Mouse (Mus musculus) liver, embryonic 16.5 days (tissue): ENCODE data around the gene Gm20696. TPM values are rescaled to one million over a fixed set of nuclear protein-coding genes. Genes with fewer than 3 reads are reported as not detected.

ENCODE experiments used
- ATAC-seq: fragments of 200-750 bp; cut with Nextera tagmentation; 2 replicates; pipeline ENCODE4 v1.8.0; 2017; ENCODE audit warnings: low read depth, mild to moderate bottlenecking, moderate number of reproducible peaks, moderate library complexity
- H3K27ac ChIP-seq: fragments of 300-500 bp; sonication (generic); 2 replicates; pipeline ENCODE4 v1.5.1; 2014; ENCODE audit warnings: mild to moderate bottlenecking, low read length
- H3K27me3 ChIP-seq: fragments of 300-500 bp; sonication (generic); 2 replicates; pipeline ENCODE4 v1.6.1; 2014; ENCODE audit warnings: low read depth, low read length, mixed read lengths; ENCODE audit not compliant: control insufficient read depth, insufficient read depth
- H3K36me3 ChIP-seq: fragments of 300-500 bp; sonication (generic); 2 replicates; pipeline ENCODE4 v1.6.1; 2014; ENCODE audit warnings: mild to moderate bottlenecking; ENCODE audit not compliant: control insufficient read depth, insufficient read depth
- H3K4me1 ChIP-seq: fragments of 300-500 bp; sonication (generic); 2 replicates; pipeline ENCODE4 v1.6.1; 2014; ENCODE audit warnings: low read depth, low read length, mixed read lengths; ENCODE audit not compliant: control insufficient read depth
- H3K4me2 ChIP-seq: fragments of 300-500 bp; sonication (generic); 2 replicates; pipeline ENCODE4 v1.6.1; 2014; ENCODE audit warnings: low read depth, low read length, mixed read lengths
- H3K4me3 ChIP-seq: fragments of 300-500 bp; sonication (generic); 2 replicates; pipeline ENCODE4 v1.5.1; 2014; ENCODE audit warnings: low read depth, mild to moderate bottlenecking, low read length
- H3K9ac ChIP-seq: fragments of 300-500 bp; sonication (generic); 2 replicates; pipeline ENCODE4 v1.6.1; 2014; ENCODE audit warnings: low read depth, low read length
- H3K9me3 ChIP-seq: fragments of 300-500 bp; sonication (generic); replicated peaks from 2 replicates; pipeline ENCODE4 v1.6.1; 2016; ENCODE audit warnings: low read length; ENCODE audit not compliant: control insufficient read depth
- WGBS: fragments of 180-500 bp; shearing (Covaris S2); extraction: QIAGEN DNeasy Blood & Tissue Kit; methylation state at CpG from one replicate; pipeline ENCODE4 v1.1.7; 2014; ENCODE audit not compliant: insufficient replicate concordance; 5-methylcytosine and 5-hydroxymethylcytosine counted together
- polyA plus RNA-seq: library from polyadenylated mRNA; unstranded; fragments of >200 nt; fragmentation: Nextera tagmentation; extraction: Ambion mirVana; gene quantifications from 2 replicates; pipeline ENCODE4 v1.2.1, GENCODE M21; 2015

Gm20696 gene
- polyA plus RNA-seq, 1 experiment from 2014 or later = 0.35 TPM

DNA sequence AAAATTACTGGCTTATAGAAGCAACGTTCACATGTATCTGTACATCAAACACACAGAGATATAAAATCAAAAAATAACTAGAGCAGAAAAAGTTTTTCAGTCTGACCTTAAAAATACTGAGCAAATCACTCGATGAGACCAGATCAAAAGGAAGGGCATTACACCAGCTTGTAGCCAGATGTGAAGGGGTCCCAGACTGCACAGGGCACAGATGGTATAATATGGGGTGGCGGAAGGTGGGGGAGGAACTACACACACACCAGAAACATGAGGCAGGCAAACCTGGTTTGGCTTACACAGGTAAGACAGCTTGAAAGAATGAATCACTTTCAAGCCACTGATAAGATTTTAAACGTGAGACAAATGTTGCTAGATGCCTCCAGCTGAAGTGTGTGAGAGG lies 45.4 kb downstream of the Gm20696 start:
- no peak overlapping the region for H3K4me2 ChIP-seq
- no peak overlapping the region for H3K27ac ChIP-seq
- no peaks in the 10 kb centered on the region for H3K4me1 ChIP-seq
- no peak overlapping the region for H3K9ac ChIP-seq
- ATAC-seq = no peak
- no peaks in the 10 kb centered on the region for H3K36me3 ChIP-seq
- no peaks in the 10 kb centered on the region for H3K27me3 ChIP-seq
- H3K4me3 ChIP-seq = no peak overlapping the region
- 60% methylated on average over 4 of the region's 4 CpGs for WGBS
- H3K9me3 ChIP-seq = no peaks in the 10 kb centered on the region

DNA sequence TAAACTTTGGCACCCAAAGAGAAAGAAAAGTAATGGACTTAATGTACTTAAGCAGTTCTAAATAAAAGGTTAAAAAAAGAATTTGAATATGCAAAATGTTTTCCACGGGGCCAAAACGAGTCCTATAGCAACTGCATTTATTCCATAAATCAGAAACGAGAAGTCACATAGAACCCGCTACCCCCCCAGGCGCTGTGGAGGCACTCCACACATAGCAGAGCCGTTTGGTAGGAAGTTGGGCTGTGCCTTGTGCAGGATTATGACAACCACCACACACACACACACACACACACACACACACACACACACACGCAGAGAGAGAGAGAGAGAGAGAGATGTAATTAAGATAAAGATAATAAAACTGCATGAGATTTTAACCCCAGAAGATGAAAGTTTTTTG lies 46.1 kb downstream of the Gm20696 start:
- Histone ChIP-seq H3K9ac (no peak overlapping the region), H3K9me3 (no peaks in the 10 kb centered on the region), H3K27ac (no peak overlapping the region), H3K4me3 (no peak overlapping the region), H3K36me3 (no peaks in the 10 kb centered on the region), H3K4me2 (no peak overlapping the region), H3K27me3 (no peaks in the 10 kb centered on the region), H3K4me1 (no peaks in the 10 kb centered on the region)
- no peak for ATAC-seq
- WGBS = 40% methylated on average over 7 of the region's 7 CpGs

DNA sequence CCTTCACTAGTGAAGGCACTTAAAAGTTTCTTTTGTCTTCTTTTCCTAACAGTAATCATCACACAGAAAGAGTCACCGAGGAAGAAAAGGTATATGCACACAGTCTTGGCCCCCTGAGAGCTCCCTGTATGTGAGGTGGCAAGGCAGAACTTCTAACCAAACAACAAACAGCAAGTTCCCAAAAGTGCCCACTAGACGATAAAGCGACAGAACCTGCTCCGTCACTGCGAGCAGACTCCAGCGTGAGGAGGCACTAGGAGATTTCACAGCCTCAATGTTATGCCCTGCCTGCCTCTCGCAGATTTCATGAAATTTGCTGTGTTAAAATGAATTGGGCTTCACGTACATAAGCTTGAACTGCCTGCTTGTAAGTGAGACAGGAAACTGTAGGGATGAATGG lies 46.6 kb downstream of the Gm20696 start:
- Histone ChIP-seq H3K36me3 (no peaks in the 10 kb centered on the region), H3K4me2 (no peak overlapping the region), H3K9ac (no peak overlapping the region), H3K4me1 (no peaks in the 10 kb centered on the region), H3K27ac (no peak overlapping the region), H3K4me3 (no peak overlapping the region), H3K27me3 (no peaks in the 10 kb centered on the region), H3K9me3 (no peaks in the 10 kb centered on the region)
- no peak for ATAC-seq
- 43% methylated on average over 8 of the region's 8 CpGs for WGBS

DNA sequence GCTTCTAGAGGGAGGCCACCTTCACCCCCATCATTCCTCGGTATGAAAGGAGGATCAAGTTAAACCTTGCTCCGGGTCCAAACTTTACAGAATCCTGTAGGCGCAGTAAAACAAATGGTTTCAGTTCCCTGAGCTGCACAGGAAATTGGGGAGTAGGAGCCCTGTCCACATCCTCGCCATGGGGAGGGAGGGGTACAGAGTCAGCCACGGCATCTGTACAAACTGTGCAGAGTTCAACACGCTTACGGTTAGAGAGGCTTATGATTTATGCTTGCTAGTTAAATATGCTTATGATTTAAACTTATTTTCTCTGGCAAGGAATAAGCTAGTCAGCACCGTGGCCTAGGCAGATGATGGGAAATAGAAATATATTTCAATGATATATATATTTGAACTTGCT lies 47.1 kb downstream of the Gm20696 start:
- Histone ChIP-seq H3K9me3 (no peaks in the 10 kb centered on the region), H3K4me3 (no peak overlapping the region), H3K4me2 (no peak overlapping the region), H3K36me3 (no peaks in the 10 kb centered on the region), H3K27me3 (no peaks in the 10 kb centered on the region), H3K4me1 (no peaks in the 10 kb centered on the region), H3K27ac (no peak overlapping the region), H3K9ac (no peak overlapping the region)
- WGBS = 40% methylated on average over 8 of the region's 8 CpGs
- ATAC-seq = no peak

DNA sequence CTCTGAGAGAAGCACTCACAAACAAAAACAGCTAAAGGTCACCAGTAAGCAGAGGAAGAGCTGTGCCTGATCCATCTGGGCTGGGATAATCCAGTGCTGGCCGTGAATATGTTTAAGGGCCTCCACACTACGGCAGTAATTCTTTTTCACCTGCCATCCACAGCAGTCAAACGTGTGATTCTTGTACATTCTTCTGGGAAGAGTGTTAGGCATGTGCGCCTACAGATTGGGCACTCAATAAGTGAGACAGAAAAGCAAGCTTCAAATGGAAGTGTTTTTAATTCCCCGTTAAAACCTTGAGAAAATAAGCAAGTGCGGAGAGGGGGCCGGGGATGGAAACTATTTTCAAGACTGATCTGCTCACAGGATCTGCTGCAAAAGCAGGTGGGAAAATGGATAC lies 48.7 kb downstream of the Gm20696 start:
- Histone ChIP-seq H3K9me3 (no peaks in the 10 kb centered on the region), H3K4me2 (no peak overlapping the region), H3K9ac (no peak overlapping the region), H3K4me1 (no peaks in the 10 kb centered on the region), H3K36me3 (no peaks in the 10 kb centered on the region), H3K27me3 (no peaks in the 10 kb centered on the region), H3K4me3 (no peak overlapping the region), H3K27ac (no peak overlapping the region)
- 67% methylated on average over 7 of the region's 7 CpGs for WGBS
- no peak for ATAC-seq

DNA sequence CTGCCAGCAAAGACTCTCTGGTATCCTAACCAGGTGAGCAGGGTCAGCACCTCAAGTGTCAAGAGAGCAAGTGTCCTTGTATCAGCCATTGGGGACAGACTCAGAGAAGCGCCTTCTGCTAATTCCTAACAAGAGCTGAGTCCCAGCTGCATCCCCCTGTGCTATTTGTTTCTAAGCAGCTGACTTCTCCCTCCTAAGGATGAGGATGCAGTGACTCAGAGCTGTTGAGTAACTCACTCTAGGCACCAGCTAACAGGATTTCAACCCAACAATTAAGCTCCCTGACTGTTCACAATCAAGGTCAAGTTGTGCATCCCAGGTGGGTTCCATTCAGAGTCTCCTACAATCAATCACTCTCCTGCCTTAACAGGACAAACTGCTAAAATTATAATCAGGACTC lies 49.2 kb downstream of the Gm20696 start:
- Histone ChIP-seq H3K27me3 (no peaks in the 10 kb centered on the region), H3K4me3 (no peak overlapping the region), H3K4me1 (no peaks in the 10 kb centered on the region), H3K9ac (no peak overlapping the region), H3K4me2 (no peak overlapping the region), H3K9me3 (no peaks in the 10 kb centered on the region), H3K36me3 (no peaks in the 10 kb centered on the region), H3K27ac (no peak overlapping the region)
- WGBS = 68% methylated on average over 1 of the region's 1 CpGs
- no peak for ATAC-seq

DNA sequence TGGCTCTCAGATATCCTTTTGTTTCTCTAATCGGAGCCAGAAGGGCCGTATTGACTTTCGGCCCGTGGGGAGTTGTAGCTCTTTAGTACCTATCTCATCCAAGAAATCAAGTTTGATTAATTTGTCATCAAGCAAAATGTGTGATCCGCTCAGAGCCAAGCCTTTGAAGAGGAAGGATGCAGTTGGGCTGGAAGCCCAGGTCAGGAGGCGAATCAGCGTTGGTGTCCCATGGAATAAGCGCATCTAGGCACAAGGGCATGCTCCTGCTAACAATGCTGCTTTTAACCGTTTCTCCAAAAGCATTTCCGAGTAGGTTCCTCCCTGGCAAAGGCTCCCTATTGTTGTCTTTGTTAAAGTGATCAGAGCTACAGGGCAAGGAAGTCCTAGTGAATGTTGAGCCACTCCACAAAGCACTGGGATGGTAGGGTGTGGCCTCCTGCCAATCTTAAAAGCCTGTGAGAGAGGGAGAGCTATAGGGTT lies 51.3 kb downstream of the Gm20696 start:
- Histone ChIP-seq H3K9ac (no peak overlapping the region), H3K9me3 (no peaks in the 10 kb centered on the region), H3K4me3 (no peak overlapping the region), H3K4me1 (no peaks in the 10 kb centered on the region), H3K4me2 (no peak overlapping the region), H3K36me3 (no peaks in the 10 kb centered on the region), H3K27ac (no peak overlapping the region), H3K27me3 (no peaks in the 10 kb centered on the region)
- no peak for ATAC-seq
- 62% methylated on average over 10 of the region's 10 CpGs for WGBS

DNA sequence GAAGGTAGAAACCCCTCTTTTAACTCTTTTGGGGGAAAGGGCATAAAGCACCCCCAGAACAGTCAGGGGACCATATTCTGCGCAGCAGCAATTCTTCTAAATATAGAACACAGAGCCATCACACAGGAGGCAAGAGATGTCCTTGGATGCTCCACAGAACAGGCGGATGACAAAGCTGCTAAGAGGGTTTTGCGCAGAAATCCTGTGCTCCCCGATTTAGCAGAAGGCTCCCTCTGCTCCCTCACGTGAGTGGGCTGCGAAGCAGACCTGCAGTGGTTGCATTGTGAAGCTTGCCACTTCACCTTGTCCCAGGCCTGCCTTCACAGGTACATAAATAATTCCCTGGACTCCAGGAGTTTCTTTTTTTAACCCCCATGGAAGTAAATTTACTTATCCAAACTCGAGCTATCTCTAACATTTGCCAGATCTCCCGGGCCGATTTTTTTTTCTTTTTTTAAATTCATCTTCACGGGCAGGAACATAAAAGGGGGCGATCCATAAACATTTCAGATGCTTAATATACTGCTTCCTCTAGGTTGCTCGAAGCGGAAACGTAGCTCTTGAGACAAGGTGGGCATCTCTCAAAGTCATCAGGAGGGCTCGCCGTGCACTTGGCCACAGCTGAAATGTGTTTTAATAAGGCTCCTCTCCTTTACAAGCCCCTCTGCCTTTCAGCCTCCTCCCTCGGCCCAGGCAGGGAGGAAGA lies 51.9 kb downstream of the Gm20696 start:
- WGBS = 59% methylated on average over 17 of the region's 17 CpGs
- Histone ChIP-seq H3K27ac (no peak overlapping the region), H3K27me3 (no peaks in the 10 kb centered on the region)

DNA sequence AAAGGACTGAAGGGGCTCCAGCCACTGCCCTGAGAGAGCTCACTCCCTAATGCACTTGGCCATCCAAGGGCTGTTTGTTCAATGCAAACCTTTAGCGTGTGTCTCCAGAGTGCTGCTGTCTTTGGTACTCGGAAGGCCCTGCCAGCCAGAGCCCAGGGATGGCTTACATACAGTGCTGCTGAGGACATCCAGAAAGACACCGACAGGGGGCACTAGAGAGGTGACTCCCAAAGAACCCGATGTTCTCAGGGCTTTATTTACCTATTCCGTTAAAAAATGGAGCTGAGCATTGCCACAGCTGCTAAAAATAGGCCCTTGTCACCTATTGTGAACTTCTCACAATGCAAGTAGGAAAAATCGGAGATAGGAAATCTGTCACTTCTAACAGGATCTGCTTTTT lies 54.7 kb downstream of the Gm20696 start:
- no peak for ATAC-seq
- Histone ChIP-seq H3K9ac (no peak overlapping the region), H3K9me3 (no peaks in the 10 kb centered on the region), H3K36me3 (no peaks in the 10 kb centered on the region), H3K4me1 (no peaks in the 10 kb centered on the region), H3K27me3 (no peaks in the 10 kb centered on the region), H3K4me2 (no peak overlapping the region), H3K27ac (no peak overlapping the region), H3K4me3 (no peak overlapping the region)
- WGBS = 35% methylated on average over 6 of the region's 6 CpGs

More for the DNA sequence above, 51.9 kb downstream of the Gm20696 start:
- no peak for ATAC-seq
- no peak overlapping the region for H3K4me2 ChIP-seq
- H3K36me3 ChIP-seq = no peaks in the 10 kb centered on the region
- H3K4me3 ChIP-seq = no peak overlapping the region
- H3K9me3 ChIP-seq = no peaks in the 10 kb centered on the region
- no peak overlapping the region for H3K9ac ChIP-seq
- no peaks in the 10 kb centered on the region for H3K4me1 ChIP-seq
